Mouse (Mus musculus) kidney, embryonic 15.5 days (tissue): ENCODE measurements around the gene Wdr27. TPM values are rescaled to one million over a fixed set of nuclear protein-coding genes. Genes with fewer than 3 reads are reported as not detected.
"Not testable (repeated sequence)": the region's sequence is repeated elsewhere in the genome, so short reads cannot be mapped to it uniquely, and the experiment has no call there.

Source experiments
- ATAC-seq: fragments of 200-750 bp; cut with Nextera tagmentation; replicated peaks from 2 replicates; pipeline ENCODE4 v1.8.0; 2017; ENCODE audit warnings: moderate TSS enrichment; ENCODE audit not compliant: low FRiP score
- H3K27ac ChIP-seq: fragments of 300-500 bp; sonication (generic); 2 replicates; pipeline ENCODE4 v1.5.1; 2015; ENCODE audit warnings: mild to moderate bottlenecking, inconsistent platforms
- H3K27me3 ChIP-seq: fragments of 300-500 bp; sonication (generic); 2 replicates; pipeline ENCODE4 v1.6.1; 2015; ENCODE audit warnings: inconsistent platforms
- H3K36me3 ChIP-seq: fragments of 300-500 bp; sonication (generic); 2 replicates; pipeline ENCODE4 v1.6.1; 2015; ENCODE audit warnings: inconsistent platforms
- H3K4me1 ChIP-seq: fragments of 300-500 bp; sonication (generic); 2 replicates; pipeline ENCODE4 v1.6.1; 2015; ENCODE audit warnings: inconsistent platforms
- H3K4me2 ChIP-seq: fragments of 300-500 bp; sonication (generic); 2 replicates; pipeline ENCODE4 v1.6.1; 2015; ENCODE audit warnings: moderate library complexity, mild to moderate bottlenecking, inconsistent platforms
- H3K4me3 ChIP-seq: fragments of 300-500 bp; sonication (generic); replicated peaks from 2 replicates; pipeline ENCODE4 v1.5.1; 2015; ENCODE audit warnings: mild to moderate bottlenecking, inconsistent platforms
- H3K9ac ChIP-seq: fragments of 300-500 bp; sonication (generic); 2 replicates; pipeline ENCODE4 v1.6.1; 2015; ENCODE audit warnings: mild to moderate bottlenecking, inconsistent platforms
- H3K9me3 ChIP-seq: fragments of 300-500 bp; sonication (generic); replicated peaks from 2 replicates; pipeline ENCODE4 v1.6.1; 2016; ENCODE audit warnings: inconsistent platforms
- WGBS: fragments of 180-500 bp; shearing (Covaris S2); methylation state at CpG from one replicate; pipeline ENCODE4 v1.1.7; 2015; ENCODE audit warnings: mixed read lengths; 5-methylcytosine and 5-hydroxymethylcytosine counted together
- polyA plus RNA-seq: library from polyadenylated mRNA; unstranded; fragments of >200 nt; fragmentation: Nextera tagmentation; extraction: Ambion mirVana; gene quantifications from 2 replicates; pipeline ENCODE4 v1.2.1, GENCODE M21; 2015

The Wdr27 gene
- 6.8 and 7.4 TPM in 2 replicates for polyA plus RNA-seq

DNA sequence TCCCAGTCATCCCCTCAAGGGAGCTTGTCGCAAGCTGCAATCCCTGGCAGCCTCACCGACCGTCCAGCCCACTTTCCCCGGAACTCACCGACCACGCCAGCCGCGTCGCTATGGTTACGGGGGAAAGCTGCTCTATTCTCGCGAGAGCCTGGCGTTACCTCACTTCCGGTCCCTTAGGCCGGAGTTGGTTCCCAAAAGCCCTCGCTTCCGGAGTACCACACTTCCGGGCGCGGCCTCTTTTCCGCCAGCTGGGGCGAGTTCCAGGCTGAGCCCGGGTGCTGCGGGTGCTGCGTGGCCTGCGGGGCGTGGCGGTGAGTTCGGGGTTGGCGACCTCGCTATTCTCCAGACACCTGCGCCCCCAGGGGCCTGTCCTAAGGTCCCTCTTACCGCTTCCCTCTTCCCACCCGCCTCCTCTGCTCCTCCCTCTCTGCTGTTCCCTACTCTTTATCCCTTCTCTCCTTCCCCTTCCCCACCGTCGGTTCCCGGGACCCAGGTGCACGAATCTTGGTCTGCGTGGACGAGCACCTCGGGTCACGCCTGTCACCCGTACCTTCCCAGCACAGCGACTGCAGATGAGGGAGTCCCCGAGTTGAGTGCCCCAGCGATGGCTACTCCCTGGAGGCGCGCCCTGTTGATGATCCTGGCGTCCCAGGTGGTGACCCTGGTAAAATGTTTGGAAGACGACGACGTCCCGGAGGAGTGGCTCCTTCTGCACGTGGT is at the start of gene Wdr27, which contains the start of gene 1600012H06Rik:
Wdr27 (minus strand) TSS at position 150 of the 720 bp plus-strand sequence.
1600012H06Rik (plus strand) TSS at position 176 of the 720 bp plus-strand sequence.
- WGBS, result under 1% methylated on average over 54 of the region's 54 CpGs
- Histone ChIP-seq H3K27ac (peak within 1 kb of the TSS; percentile 88), H3K9me3 (no peaks in the 10 kb centered on the region), H3K4me3 (peak within 1 kb of the TSS; percentile 70), H3K36me3 (peaks cover 25% of the 10 kb centered on the region), H3K4me2 (peak within 1 kb of the TSS; percentile 80), H3K27me3 (no peaks in the 10 kb centered on the region), H3K4me1 (peaks cover 24% of the 10 kb centered on the region), H3K9ac (peak within 1 kb of the TSS; percentile 80)
- peak; percentile 99 for ATAC-seq

DNA sequence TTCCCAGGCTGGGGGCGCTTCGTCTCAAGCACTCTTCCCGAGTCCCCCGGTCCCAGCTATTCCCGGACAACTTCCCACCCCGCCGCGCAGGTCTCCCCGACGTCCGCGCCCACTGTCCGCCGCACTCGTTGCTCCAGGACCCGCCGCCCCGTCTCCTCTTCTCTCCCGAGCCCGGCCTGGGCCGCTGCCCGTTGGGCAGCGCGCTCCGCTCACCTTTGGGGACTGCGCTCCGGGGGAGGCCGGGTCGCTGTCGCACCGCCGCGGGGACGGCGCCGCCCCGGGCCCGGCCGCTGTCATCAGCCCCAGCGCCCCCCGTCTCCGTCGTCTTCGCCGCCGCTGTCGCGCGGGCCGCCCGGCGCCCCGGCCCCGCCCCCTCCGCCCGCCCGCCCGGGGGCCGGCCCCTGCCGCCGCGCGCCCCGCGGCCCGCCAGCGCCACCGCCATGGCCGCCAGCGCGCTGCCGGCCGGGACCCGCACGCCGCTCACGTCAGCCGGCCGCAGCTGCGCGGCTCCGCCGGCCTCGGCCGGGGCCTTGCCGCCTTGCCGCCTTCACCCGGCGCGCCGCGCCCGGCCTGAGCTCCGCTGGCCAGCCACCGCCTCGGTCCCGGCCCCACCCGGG is 49.7 kb upstream of the Wdr27 start:
- H3K36me3 ChIP-seq, H3K27ac ChIP-seq, H3K4me3 ChIP-seq, H3K4me1 ChIP-seq, H3K27me3 ChIP-seq, H3K9ac ChIP-seq, H3K9me3 ChIP-seq, H3K4me2 ChIP-seq: not testable (repeated sequence)
- no CpG with 5 or more reads among the region's 98 CpGs for WGBS
- peak; percentile 84 for ATAC-seq

DNA sequence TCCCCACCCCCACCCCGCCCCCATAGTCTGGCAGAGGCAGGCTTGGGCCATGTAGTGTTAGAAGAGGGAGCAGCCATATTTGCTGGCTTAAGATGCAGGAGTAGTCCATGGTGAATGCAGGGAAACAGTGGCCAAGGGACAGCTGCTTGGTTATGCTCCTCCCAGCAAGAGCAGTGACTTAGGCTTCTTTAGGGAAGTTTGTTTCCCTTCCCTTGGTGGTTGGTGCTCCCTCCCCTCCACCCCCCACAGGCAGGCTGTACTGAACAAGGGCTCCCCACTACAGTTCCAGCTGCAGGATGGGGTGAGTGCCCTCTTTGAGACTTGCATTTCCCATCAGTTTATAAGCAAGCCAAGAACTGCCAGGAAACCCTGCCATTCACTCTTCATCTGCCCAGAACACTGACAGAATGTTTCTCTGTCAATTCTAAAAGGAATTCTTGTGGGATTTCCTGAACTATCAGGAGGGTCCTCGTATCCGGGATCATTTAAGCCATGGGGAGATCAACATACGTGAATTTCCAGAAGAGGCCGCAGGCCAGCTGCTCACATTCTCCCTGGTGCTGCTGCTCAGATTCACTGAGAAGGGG is 47.3 kb upstream of the Wdr27 start:
- not testable (repeated sequence) for H3K4me3 ChIP-seq, H3K36me3 ChIP-seq, H3K4me1 ChIP-seq, H3K9me3 ChIP-seq, H3K4me2 ChIP-seq, H3K27ac ChIP-seq, H3K9ac ChIP-seq, ATAC-seq, H3K27me3 ChIP-seq
- WGBS, result 89% methylated on average over 4 of the region's 5 CpGs

DNA sequence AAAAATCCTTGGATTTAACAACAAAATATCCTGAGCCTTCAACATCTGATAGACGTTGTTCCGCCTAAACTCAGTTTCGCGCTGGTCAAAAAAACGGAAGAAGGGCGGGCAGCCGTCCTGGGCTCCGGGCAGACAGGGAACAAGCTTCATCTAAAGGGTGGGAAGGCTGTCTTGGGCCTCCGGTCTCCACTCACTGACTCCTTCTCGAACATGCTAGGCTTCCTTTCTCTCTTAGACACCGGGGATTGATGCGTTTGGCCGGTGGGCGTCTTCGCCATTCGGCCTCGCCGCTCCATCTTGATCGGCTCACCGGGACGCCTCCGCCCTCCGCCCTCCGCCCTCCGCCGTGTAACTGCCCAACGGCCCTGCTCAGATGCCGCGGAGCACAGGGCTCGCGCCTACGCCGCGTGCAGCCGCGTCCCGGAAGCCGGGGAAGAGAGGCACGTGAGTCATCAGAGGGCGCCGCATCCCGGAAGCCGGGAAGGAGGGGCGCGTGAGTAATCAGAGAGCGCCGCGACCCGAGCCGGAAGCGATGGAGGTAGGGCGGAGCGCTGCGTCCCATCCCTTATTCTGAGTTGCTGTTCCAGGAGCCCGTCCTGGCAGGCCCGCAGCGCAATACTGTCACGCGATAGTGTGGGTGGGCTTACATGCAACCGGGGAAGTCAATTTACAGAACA is 35.5 kb upstream of the Wdr27 start, which contains the start of the genes 9030025P20Rik and Gm3417:
9030025P20Rik (plus strand) TSS at position 107 of the 677 bp plus-strand sequence.
Gm3417 (minus strand) TSS at position 429 of the 677 bp plus-strand sequence.
- H3K27me3 ChIP-seq, H3K9ac ChIP-seq, H3K4me2 ChIP-seq, H3K27ac ChIP-seq, H3K4me1 ChIP-seq, H3K9me3 ChIP-seq, H3K36me3 ChIP-seq: not testable (repeated sequence)
- ATAC-seq, result peak; percentile 98
- H3K4me3 ChIP-seq, result 0 out of 2 replicates have a peak within 1 kb of the TSS, but pooled peaks have one; percentile 17
- no CpG with 5 or more reads among the region's 60 CpGs for WGBS

DNA sequence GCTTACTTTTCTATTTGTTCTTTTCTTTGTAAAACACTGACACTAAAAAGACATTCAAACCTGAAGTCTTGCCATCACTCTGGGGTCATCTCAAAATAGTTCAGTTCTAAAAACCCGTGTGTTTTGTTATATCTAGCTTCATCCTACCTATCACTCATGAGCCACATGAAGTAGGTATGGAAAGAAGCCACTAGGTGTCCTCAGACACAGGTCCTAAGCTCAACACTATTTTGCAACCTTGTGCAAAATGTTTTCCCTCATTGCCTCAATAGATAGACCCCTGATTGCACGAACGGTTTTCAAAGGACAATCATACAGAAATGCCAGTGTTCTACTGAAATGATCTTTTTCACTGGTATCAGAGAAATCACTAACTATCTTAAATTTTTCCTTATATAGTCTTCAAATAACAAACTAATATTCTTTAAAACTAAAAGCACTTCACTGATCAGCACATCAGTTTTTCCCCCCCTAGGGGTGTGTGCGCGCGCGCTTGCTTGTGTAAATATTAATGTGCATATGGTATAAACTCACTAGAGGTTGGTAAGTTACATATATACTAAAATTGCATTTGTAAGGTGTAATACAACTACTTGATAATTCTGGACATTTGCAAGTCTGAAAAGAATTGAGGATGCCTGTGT is 34.9 kb upstream of the Wdr27 start:
- not testable (repeated sequence) for H3K4me1 ChIP-seq, H3K27ac ChIP-seq, H3K27me3 ChIP-seq, H3K9ac ChIP-seq, H3K36me3 ChIP-seq, H3K9me3 ChIP-seq, H3K4me2 ChIP-seq
- H3K4me3 ChIP-seq, result 0 out of 2 replicates have a peak overlapping the region, but pooled peaks have one; percentile 17
- WGBS, result under 1% methylated on average over 4 of the region's 7 CpGs
- ATAC-seq, result peak; percentile 33

DNA sequence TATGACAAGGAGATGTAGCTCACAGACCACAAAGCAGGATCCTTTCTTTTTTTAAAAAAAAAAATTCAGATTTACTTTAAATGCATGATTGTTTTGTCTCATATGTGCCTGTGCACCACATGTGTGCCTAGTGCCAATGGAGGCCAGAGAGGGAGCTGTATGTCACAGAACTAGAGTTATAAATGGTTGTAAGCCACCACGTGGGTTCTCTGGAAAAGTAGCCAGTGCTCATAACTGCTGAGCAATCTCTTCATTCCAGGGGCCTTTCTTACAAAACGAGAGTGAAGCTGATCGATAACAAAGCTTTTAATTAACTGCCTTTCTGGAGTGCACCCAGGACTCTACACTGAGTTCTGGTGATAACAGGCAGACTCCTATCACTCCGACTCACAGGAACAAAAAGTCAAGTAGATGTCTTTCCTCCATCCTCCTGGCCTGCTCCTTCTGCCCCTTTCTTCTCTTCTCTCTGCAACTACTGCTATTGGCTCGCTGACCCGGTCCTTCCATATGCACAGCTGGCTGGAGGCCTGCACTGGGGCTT is 25.5 kb upstream of the Wdr27 start:
- not testable (repeated sequence) for H3K27ac ChIP-seq, H3K4me1 ChIP-seq, H3K9ac ChIP-seq, ATAC-seq, H3K27me3 ChIP-seq, H3K4me3 ChIP-seq, H3K36me3 ChIP-seq, H3K4me2 ChIP-seq, H3K9me3 ChIP-seq
- no CpG with 5 or more reads among the region's 6 CpGs for WGBS

DNA sequence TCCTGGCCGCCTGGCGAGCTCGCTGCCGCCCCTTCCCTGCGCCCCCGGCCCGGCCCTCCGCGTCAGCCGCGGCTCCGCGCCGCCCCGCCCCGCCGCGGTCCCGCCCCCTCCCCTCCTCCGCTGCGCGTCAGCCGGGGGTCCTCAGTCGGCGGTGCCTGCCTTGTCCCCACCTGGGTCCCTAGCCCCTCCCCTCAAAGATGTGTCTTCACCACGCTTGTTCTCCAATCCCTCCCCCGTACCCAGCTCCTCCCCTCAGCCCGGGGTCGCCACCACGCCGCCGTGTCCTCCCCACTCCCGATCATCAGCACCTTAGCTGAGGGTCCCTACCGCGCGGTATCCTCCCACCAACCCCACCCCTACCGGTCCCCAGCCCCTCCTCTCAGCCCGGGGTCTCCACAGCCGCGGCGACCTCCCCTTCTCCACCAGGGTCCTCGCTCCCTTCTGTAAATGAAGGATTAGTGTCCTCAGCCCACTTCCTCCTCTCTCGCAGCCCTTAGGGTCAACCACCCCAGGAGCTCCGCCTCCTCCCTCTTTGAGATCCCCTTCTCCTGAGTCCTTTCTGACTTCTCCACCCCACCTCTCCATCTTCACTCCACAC is 18.7 kb upstream of the Wdr27 start:
- not testable (repeated sequence) for H3K4me1 ChIP-seq, H3K9me3 ChIP-seq, H3K4me3 ChIP-seq, H3K4me2 ChIP-seq, H3K27ac ChIP-seq, H3K9ac ChIP-seq, H3K27me3 ChIP-seq
- H3K36me3 ChIP-seq, result peaks cover 13% of the 10 kb centered on the region
- peak; percentile 92 for ATAC-seq
- no CpG with 5 or more reads among the region's 44 CpGs for WGBS

DNA sequence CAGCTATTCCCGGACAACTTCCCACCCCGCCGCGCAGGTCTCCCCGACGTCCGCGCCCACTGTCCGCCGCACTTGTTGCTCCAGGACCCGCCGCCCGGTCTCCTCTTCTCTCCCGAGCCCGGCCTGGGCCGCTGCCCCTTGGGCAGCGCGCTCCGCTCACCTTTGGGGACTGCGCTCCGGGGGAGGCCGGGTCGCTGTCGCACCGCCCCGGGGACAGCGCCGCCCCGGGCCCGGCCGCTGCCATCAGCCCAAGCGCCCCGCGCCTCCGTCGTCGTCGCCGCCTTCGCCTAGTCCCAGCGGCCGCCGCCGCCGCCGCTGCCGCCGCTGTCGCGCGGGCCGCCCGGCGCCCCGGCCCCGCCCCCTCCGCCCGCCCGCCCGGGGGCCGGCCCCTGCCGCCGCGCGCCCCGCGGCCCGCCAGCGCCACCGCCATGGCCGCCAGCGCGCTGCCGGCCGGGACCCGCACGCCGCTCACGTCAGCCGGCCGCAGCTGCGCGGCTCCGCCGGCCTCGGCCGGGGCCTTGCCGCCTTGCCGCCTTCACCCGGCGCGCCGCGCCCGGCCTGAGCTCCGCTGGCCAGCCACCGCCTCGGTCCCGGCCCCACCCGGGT is 18.1 kb upstream of the Wdr27 start, which contains the start of gene Phf10:
Phf10 (minus strand) TSS at position 323 of the 606 bp plus-strand sequence.
- H3K27me3 ChIP-seq, H3K9me3 ChIP-seq, H3K4me1 ChIP-seq: not testable (repeated sequence)
- Histone ChIP-seq H3K36me3 (peaks cover 16% of the 10 kb centered on the region), H3K4me2 (peak within 1 kb of the TSS; percentile 80), H3K27ac (peak within 1 kb of the TSS; percentile 82), H3K9ac (peak within 1 kb of the TSS; percentile 58), H3K4me3 (peak within 1 kb of the TSS; percentile 78)
- WGBS, result under 1% methylated on average over 46 of the region's 100 CpGs
- ATAC-seq, result peak; percentile 86

DNA sequence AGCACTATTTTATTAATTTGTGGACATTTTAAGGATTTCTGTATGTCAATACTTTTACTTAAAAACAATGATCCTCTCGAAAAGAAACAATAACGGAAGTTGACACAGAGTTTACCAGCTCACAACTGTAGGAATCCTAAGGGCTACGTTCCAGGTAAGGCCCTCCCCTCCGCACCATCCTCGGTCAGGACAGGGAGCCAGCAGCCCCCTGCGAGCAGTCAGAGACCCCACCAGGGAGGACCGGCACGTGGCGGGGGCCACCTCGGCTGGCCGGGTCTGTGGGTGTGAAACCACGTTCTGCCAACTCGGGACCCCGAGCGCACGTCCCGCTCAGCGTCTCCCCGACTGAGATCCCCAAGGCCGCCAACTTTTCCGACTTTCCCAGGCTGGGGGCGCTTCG is 17.6 kb upstream of the Wdr27 start:
- Histone ChIP-seq H3K4me2 (peak overlapping the region; percentile 80), H3K9ac (peak overlapping the region; percentile 58), H3K4me3 (peak overlapping the region; percentile 78), H3K36me3 (peaks cover 16% of the 10 kb centered on the region), H3K4me1 (peaks cover 8% of the 10 kb centered on the region), H3K27ac (no peak overlapping the region; the same call in 1 of the 2 replicates), H3K27me3 (no peaks in the 10 kb centered on the region), H3K9me3 (no peaks in the 10 kb centered on the region)
- under 1% methylated on average over 21 of the region's 23 CpGs for WGBS
- ATAC-seq, result peak; percentile 28

DNA sequence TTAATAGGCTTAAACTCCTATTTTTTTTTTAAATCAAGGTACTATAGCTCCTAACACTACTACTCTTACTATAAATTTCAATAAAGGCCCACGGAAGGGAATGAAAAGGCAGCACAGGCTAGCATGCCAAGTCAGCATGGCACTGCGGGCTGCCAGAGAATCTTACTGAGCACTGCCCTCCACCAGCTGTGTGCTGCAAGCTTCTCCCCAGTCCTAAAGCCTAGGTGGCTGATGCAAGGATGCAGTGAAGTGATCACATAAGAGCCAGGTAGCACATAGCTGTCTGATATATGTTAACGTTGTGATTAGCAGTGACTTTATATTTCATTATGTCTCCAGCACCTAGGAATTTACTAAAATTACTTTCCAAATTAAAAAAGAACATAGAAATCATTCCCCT is 17.0 kb upstream of the Wdr27 start:
- 0 out of 2 replicates have a peak overlapping the region, but pooled peaks have one; percentile 23 for H3K9ac ChIP-seq
- no peaks in the 10 kb centered on the region for H3K27me3 ChIP-seq
- H3K27ac ChIP-seq, result no peak overlapping the region
- peaks cover 8% of the 10 kb centered on the region for H3K4me1 ChIP-seq
- no peak for ATAC-seq
- 22% methylated on average over 3 of the region's 3 CpGs for WGBS
- H3K4me2 ChIP-seq, result peak overlapping the region; percentile 80
- H3K9me3 ChIP-seq, result no peaks in the 10 kb centered on the region
- peaks cover 17% of the 10 kb centered on the region for H3K36me3 ChIP-seq
- H3K4me3 ChIP-seq, result peak overlapping the region; percentile 33
